Mouse (Mus musculus) CD4-positive helper T cell, adult 2 months (primary cell): Measurements from ENCODE around the gene Gm42791.

Experiments used
- DNase-seq: peaks from one replicate; pipeline ENCODE4 v3.0.0-alpha.2; 2012; ENCODE audit warnings: low read depth, missing footprints, low spot score

Gm42791 gene

DNA sequence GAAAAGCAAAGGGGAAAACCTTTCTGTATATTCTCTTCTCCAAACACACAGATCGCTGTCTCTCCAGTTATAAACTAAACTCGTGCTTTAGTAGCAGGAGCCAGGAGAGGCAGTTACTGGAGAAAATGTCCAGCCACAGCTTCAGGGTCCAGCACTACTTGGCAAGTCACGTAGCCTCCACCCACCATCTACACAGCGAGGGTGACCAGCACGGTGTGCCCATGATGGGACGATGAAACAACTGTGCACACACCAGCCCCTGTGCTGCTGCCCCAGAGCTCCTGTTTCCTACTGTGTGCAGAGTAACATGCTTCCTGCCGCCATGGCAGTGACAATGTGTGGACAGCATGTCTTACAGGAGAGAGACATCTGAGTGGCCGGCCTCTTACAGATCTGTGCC is 121.8 kb downstream of the Gm42791 start:
- DNase-seq: no peak

DNA sequence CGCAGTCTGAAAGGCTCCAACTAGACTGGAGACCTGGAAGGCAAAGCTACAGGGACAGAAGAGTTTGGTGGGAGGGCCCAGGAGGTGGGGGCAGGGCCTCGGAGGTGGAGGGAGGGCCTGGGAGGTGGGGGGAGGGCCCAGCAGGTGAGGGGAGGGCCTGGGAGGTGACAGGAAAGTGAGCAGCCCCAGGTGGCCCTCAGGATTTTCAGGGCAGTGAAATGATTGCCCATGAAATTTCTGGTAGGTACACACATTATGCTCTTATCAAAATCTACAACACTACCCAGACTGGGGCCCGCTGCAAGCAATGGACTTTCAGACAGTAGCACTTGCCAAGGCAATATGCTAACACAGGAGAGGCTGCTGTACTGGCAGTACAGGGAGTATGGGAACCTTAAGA is 125.4 kb downstream of the Gm42791 start:
- no peak for DNase-seq

DNA sequence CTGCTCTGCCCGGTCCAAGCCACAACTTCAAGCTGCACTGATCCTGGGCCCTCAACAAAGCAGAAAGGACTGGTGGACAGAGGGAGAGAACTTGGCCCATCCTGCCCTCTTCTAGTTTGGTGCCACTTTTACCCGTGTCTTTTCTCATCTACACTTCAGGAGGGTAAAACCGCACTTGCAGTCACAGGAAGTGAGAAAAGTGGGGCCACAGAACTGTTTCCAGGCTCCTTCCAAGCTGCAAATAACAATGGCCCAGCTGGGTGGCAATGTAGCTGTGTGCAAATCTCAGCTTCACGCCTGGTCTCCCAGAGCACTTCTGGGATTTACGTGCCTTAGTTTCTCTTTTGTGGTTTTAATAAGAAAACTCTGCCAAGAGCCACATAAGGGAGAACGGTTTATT is 127.2 kb downstream of the Gm42791 start:
- peak; percentile 76 for DNase-seq

DNA sequence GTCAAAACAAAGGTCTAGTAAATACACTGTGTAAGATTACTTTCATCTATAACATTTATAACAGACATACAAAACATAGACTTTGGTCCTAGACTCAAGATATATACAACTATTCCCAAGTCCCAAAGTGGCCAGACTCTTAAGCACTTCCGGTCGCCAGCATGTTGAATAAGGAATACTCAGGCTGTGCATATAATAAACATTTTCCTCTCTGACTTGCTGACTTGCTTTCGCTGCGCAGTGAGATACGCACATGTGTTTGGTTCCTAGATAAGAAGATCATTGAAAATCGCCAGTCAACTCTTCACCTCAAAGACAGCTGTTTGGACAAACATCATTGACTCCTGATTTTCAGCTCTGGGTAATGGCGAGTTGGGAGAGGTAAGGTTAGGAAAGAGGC is 127.8 kb downstream of the Gm42791 start:
- peak; percentile 26 for DNase-seq

DNA sequence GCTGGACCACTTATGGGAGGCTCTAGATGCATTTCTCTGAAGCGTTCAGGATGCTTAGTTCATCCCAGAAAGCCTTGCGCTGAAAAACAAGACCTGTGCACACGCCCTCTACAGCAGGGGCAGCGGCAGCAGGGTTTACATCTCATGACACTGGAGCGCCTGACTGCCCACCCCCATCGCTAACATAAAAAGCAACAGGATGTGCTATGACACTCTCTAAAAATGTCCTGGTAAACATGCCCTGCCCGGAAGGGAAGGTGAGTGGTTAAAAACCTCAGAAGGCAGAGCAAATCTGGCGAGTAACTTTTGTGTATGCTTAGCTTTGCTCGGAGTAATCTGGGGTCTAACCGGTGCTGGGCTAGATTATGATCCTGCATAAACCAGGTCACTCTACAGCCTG is 128.4 kb downstream of the Gm42791 start:
- DNase-seq: peak; percentile 85

DNA sequence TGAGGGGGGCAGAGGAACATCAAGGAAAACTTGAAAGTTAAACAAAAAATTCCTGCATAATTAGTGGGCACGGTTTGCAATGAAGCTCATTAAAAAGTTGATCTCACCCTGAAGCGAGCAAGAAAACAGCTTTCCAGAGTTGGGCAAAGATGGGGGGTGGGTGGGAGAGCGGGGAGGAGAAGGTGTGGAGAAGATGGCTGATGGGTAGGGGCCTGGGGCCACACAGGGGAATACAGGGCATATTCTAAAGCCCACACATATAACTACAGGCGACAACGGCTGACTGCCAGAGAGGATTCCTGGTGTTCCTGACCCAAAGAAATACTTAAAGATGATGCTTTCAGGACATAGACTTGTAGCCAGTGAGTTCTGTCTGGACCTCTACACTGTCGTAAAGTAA is 131.5 kb downstream of the Gm42791 start:
- no peak for DNase-seq

DNA sequence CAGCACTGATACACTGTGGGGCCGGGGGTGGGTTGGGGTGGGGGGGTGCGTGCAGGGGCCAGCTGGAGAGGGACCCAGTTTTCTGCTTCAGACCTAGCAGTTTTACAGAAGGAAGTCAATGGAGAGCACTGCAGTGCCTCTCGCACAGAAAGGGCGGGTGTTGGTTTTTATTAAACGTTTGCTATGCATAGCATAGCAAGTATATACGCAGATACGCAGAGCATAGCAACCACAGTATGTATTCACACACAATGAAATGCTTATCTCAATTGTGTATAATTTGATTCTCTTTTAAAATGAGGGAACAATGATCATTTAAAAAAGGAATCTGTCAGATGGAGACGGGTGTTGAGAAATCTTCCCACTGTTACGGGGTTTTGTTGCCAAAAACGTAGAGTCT is 132.1 kb downstream of the Gm42791 start:
- DNase-seq: no peak

DNA sequence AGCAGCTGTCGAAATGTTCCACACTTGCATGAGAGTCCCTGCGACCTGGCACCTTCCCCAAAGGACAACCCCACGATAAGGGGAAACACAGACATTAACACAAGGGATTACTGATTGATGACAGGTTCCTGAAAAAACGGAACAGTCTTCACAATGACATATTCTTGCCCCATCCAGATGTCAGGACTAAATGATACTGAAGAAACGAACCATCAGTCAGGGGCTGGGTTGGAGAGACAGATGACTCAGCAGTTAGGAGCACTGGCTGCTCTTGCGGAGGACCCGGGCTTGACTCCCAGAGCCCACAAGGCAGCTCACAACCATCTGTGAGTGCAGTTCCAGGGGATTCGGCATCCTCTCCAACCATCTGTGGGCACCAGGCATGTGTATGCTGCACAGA is 132.8 kb downstream of the Gm42791 start:
- DNase-seq: no peak

DNA sequence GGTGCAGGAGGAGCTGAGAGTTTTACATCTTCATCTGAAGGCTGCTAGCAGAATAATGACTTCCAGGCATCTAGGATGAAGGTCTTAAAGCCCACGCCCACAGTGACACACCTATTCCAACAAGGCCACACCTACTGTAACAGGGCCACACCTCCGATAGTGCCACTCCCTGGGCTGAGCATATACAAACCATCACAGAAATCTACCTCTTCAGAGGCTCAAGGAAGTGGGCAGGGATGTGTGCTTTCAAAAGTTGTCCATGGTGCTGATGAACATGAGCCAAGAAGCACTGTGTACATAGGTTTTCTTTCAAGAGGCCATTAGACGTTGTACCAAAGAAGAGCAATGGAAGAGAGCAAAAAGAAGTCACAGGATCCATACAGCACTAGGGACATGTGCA is 137.4 kb downstream of the Gm42791 start:
- no peak for DNase-seq

DNA sequence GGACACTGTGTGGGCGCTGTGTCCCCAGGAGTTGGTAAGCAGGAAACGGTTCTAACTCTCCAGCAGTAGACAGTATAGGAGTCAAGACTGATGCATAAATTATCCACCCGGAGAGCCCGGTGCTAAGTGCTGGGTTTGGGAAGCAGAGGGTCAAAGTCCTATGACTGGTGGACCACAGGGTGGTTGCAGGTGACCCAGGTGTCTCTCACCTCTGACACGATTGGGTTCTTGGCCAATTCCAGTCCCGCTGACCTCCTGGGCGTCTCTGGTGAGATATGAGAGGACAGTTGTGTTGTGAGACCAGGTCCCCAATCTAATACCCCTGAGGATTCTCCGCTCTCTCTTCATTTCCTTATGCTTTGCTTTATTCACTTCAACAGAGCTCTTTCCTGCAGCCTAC is 139.9 kb downstream of the Gm42791 start:
- no peak for DNase-seq

DNA sequence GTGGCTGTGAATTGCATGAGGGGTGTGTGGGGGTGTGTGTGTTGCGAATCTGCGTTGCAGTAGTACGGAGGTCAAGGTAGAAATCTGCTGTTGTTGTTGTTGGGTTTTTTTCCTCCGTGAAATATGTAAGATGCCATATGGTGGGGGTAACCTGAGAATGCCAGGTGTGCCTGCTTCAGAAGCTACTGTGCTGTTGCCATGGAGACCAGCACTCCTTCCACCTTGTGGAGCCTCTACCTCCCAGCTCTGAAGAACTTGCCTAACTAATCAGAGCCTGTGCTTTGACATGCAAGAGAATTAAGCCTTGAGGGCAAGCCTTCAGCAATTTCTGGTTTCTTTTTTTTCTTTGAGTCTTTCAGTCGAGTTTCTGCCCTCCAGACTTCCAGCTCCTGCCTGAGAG is 140.8 kb downstream of the Gm42791 start:
- no peak for DNase-seq

DNA sequence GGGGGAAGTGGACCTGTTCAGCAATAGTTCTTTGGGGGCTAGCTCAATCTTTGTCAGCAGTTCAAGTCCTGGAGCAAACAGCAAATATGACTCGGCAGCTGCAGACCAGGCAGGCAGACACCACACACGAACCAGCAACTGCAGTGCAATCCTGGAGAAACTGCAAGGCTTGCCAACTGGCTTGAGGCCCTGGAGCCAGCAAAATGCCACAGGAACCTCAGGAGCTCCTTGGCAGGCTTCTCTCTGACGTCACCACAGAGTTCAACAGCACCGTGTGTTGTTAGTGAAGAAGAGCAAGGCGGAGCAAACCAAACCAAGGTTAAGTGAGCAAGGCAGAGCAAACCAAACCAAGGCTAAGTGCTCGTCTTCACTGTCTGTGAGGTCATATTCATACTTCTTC is 145.4 kb downstream of the Gm42791 start:
- DNase-seq: no peak

DNA sequence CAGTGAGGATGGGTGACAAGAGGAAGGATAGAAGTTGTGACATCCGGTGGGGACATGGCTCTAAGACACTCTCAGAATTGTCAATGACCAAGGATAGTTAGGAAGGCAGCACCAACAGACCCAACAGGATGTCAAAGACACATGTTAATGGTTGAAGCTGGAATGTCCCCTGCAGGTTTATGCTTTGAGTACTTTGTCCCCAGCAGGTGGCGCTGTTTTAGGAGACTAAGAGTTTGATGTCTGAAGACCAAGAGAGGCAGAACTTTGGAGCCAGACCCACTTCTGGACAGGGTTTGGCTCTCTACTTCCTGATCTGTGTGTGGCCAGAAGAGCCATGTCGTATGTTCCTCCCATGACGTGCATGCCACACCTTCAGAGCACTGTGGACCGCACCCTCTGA is 147.9 kb downstream of the Gm42791 start:
- peak; percentile 27 for DNase-seq
